Mouse (Mus musculus) adrenal gland, postnatal 25 days (tissue): ENCODE measurements around the gene Lifr. TPM values are rescaled to one million over a fixed set of nuclear protein-coding genes. Genes with fewer than 3 reads are reported as not detected.

Experiments
- DNase-seq: peaks from one replicate; pipeline ENCODE4 v3.0.0; 2021; ENCODE audit warnings: mixed read lengths
- total RNA-seq: library from RNA; stranded (reverse); gene quantifications from 2 replicates; pipeline ENCODE4 v1.2.3, GENCODE M21; 2021

The Lifr gene
- total RNA-seq, 1 experiment from 2014 or later, result 33.2 TPM

DNA sequence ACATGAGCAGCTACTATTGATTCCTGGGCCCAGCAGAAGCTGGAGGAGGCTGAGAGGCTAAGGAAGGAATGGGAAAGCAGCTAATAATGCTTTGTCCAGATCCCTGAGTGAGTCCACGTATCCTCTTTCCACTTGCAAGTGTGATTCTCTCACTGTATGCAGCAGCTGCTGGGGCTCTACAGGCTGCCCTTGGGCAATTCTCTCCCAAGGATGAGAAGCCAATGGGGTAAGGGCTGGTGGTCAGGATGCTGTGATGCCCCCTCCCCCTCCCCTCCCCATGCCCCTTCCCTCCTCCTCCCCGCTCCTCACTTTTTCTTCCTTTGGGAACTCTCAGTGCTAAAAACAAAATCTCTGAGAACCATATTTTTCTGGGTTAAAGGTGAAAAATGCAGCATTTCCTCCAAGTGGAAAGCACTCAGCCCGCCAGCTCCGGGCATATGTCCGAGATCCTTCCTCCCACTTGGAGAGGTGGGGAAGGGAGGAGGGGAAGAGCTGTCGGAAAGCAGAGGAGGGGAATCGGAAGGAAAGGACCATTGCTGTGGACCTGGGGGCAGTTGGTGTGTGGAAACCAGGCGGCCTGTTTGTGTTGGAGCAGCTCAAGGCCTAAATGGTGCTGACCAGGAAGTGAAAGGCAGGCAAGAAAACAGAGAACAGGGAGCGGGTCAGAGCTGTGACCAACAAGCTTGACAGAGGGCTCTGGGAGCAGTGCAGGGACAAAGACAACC lies 113.4 kb downstream of the Lifr start:
- peak; percentile 45 for DNase-seq

DNA sequence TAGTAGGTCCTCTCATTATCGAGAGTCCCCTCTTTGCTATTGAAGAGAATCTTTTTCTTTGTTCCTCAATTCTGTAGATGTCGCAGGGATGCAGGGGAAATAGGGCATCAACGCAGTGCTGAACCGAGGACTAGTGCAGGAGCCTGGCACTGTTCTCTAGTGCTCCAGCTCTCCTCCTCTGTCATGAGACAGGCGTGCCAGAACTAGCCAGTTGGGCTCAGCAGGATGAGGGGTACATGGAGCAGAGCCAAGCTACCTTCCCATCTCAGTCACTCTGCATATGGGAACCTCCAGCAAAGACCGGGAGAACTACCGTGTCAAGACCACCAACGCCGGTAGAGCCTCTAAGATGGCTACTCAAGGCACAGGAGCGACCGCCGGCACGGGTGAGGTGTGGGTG lies 114.5 kb downstream of the Lifr start:
- DNase-seq, result no peak

DNA sequence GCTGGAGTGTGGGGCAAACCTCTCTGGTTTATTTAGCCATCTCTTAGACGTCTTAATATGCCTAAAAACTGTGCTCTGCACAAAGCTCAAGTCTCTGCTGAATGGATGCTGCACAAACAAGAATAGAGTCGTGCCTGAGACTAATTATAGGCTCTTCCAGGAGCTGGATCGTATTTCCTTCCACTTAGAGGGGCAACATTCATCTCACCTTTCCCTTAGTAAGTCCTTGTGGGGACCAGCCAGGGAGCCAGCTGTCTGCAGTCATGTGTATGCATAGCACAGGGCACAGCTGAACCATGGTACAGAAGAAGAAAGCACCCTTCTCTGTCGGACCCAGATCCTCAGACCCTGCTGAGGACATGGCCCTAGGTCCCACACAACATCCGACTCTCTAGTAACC lies 115.7 kb downstream of the Lifr start:
- DNase-seq, result no peak

- DNase-seq, result no peak
These were observed 116.9 kb downstream of the Lifr start for GRCm38 (mm10) chr15:7207292-7207691.

DNA sequence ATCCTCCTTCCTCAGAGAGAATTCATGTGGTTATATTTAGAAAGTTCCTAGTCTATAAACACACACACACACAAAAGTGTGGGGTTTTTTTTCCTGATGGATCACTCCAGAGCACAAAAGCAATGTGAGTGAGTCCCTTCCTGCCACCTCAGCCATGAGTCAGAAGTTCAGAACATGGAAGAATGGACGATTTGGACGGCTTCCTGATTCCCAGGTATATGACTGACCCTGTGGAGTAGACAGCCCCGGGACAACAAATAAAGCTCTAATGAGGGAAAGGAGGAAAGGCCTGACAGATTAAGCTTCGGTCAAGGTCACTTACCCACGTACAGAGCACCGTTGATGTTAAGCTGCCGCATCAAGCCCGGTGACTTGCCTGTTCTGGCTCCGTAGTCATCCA lies 117.8 kb downstream of the Lifr start:
- no peak for DNase-seq

DNA sequence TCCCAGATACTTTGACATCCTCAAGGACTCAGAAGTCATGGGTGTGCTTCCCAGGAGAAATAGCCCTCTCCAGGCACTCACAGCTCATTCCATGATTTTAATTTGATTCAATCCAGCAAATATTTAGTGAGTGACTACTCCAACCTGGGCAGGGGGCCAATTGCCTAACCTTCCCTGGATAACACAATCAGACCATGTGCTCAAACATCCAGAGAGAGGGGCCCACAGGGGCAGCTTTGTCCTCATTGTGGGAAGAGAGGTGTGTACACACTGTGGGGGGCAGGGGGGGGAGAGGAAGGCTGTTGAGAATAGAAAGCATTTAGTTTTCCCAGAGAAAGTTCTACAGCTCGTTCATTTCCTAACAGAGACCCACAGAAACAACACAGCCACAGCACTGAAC lies 123.3 kb downstream of the Lifr start:
- DNase-seq, result peak; percentile 70

GRCm38 (mm10) chr15:7215845-7216244 lies 125.4 kb downstream of the Lifr start:
- DNase-seq, result no peak

- DNase-seq, result no peak
These were observed 126.3 kb downstream of the Lifr start for GRCm38 (mm10) chr15:7216581-7217272.

- DNase-seq, result no peak
These were observed 126.8 kb downstream of the Lifr start for GRCm38 (mm10) chr15:7217273-7217598.

- DNase-seq, result no peak
These were observed 132.4 kb downstream of the Lifr start for GRCm38 (mm10) chr15:7222809-7223208.

DNA sequence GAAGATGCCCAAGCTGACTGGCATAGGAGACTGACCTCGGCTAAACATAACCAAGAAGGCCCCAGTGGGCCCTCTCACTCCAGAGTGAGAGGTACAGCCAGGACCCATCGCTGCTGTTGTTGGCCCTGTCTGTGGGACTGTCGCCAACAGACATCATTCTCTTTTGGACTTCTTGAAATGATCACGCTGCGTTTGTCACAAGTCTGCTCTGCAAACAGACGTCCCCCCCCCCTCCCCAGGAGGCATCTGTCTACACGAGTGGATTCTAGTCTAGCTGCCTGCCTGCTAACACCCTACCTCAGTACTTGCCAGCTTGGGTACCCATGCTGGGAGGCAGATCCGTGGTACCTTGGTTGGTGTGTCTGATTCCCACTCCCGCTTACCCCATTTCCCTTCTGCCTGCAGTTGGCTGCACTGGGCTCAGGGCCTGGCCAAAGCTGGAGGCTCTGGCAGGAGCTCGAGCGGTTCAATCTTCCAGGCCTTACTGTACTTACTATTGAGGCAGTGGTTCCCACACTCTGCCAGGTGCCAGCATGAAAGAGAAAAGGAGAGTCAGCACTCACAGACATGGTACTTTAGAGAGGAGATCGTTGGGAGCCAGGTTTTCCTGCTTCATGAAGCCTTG lies 133.8 kb downstream of the Lifr start:
- no peak for DNase-seq

- DNase-seq, result peak; percentile 78
These were observed 135.8 kb downstream of the Lifr start for GRCm38 (mm10) chr15:7226225-7226624.

DNA sequence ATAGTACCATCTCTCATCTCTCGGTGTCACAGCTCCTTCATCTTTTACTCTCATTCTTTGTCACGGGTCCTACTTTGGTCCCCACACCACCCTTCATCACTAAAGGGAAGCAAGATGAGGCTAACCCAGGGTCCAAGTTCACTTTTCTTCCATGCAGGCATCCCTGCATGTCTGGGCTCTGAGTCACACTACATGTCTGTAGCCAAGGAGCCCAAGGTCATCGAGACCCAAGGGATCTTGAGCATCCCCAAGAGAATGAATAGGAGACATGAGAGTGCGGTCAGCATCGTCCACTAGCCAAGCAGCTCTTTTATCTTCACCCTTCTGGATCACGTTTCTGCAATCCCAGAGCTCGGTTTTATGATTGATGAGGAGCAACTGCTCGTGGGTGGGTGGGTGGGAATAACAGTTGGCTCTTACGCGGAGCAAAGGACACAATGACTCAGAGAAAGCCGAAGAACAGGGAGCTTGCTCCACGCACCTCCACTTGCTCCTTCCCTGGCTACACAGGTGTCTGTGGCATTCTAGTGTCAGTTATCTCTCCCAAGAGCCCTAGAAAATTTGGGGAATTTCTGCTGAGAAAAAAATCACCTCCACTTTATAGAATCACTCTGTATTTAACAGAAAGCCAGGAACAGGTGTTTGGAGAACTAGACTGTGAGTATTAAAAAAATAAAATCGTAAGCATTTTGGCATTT lies 143.1 kb downstream of the Lifr start:
- no peak for DNase-seq

DNA sequence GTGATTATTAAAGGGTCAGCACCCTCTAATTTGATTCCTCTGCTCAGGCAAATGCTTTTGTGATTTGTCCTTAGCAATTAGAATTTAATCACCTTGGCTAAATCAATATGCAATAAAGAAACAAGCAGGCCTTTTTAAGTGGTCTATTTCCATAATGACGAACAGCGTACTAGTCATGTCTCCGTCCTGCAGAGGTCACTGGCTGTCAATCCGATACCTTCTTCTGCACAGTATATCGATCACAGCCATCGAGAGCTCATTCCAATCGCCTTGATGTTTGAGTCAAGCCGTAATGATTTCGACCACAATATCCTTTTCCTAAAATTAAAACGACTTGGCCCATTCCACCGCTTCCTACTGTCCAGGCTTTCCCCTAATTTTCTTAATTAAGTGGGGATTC lies 149.5 kb downstream of the Lifr start:
- DNase-seq, result no peak

GRCm38 (mm10) chr15:7240950-7241349 lies 150.5 kb downstream of the Lifr start:
- no peak for DNase-seq

DNA sequence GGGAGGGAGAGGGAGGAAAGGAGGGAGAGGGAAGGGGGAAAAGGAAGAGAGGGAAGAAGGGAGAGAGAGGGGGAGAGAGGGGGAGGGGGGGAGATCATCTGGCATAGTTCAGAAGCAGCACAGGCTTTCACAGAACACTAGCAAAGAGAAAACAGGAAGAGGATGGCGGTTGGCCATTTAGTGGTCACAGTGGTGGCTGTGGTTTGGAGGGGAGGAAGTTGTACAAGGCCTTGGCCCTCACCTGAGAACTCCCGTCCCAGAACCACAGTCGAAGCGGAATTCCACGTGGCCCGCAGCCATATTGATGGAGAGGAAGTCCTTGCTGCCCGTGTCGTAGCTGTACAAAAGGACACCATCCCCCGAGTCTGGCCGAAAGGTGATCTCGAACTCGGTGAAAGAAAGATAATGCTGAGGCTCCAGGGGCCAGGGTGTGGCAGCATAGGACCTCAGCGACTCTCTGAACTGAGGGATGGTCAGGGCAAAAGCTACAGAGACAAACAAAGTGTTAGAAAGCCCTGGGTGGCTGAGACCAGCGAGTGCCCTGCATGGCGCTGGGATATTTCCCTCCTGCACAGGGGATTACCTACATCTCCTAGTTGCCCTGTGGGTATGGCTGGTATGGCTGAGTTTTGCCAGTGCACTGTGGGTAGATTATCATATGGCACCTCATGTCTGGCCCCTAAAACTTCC lies 151.9 kb downstream of the Lifr start:
- no peak for DNase-seq

Other genes starting within 250 kb of the Lifr start
- 5.6 and 5.8 TPM in 2 replicates for gene Osmr, start 215.6 kb upstream of the Lifr start, total RNA-seq